In the genomic region with DNA sequence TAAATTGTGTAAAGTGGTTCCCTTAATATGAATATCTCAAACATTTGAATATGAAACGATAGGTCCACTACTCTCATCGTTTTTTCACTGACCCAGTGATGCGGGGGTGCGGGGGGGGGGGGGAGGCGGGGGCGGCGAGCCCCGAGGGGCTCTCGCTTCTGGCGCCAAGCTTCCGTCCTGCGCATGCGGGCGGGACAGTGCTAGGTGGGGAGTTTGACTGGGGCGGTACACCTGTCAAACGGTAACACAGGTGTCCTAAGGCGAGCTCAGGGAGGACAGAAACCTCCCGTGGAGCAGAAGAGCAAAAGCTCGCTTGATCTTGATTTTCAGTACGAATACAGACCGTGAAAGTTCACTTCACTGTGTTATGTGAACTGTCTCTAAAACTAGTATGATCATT, we compare ENCODE assay signal across 8 mouse cellular contexts. TPM values are rescaled to one million over a fixed set of nuclear protein-coding genes. Genes with fewer than 3 reads are reported as not detected.
DNase-seq lines count a peak whose midpoint lies in the region; ATAC-seq and TF ChIP-seq lines count a peak whose summit lies in the region.

No protein-coding gene starts in this region.

- H3K4me3 ChIP-seq in heart, embryonic 14.5 days (ENCODE audit: control insufficient read depth in 1 of 2, insufficient read depth in 1 of 2, low read depth in 1 of 2, low read length in 2 of 2), result no peak overlapping the region
- no peak overlapping the region for H3K4me3 ChIP-seq in CH12.LX (replicated peaks in 1 of 3; ENCODE audit: low read depth in 2 of 3, low read length in 2 of 3, poor library complexity in 1 of 3)
- no peak overlapping the region for H3K4me3 ChIP-seq in liver, embryonic 14.5 days (ENCODE audit: insufficient read depth in 1 of 2, low read depth in 2 of 2, low read length in 2 of 2)
- no peak overlapping the region for H3K4me3 ChIP-seq in layer of hippocampus, adult 2 months

- in situ Hi-C loops in CH12.LX (cut with MboI; ENCODE audit: low pct_ligation_motif_present, low pct_unique_long_range_greater_than_20kb, low sequenced_read_pairs), result no loop called here

- no peak for TF ChIP-seq POLR2A in CH12.LX (IDR thresholded peaks at IDR 0.05; ENCODE audit: low read depth, low read length)

- H3K9me3 ChIP-seq in heart, embryonic 14.5 days (ENCODE audit: control insufficient read depth, low read length), result no peaks in the 10 kb centered on the region
- H3K9me3 ChIP-seq in CH12.LX (replicated peaks; ENCODE audit: low read length), result no peaks in the 10 kb centered on the region
- H3K9me3 ChIP-seq in liver, embryonic 14.5 days (ENCODE audit: control insufficient read depth, low read length), result no peaks in the 10 kb centered on the region

- H3K79me2 ChIP-seq in CH12.LX (replicated peaks; ENCODE audit: control insufficient read depth, extremely low read depth, insufficient read depth, poor library complexity, severe bottlenecking), result no peaks in the 10 kb centered on the region

- peaks cover 26% of the 10 kb centered on the region in 2 experiments for H3K4me1 ChIP-seq in heart, embryonic 14.5 days (ENCODE audit: control insufficient read depth in 2 of 2, insufficient read depth in 2 of 2, low read length in 2 of 2)
- H3K4me1 ChIP-seq in CH12.LX (ENCODE audit: control insufficient read depth in 1 of 2, insufficient read depth in 2 of 2), result peaks cover 0 to 8% of the 10 kb centered on the region in 2 experiments; a peak in 3 of 4 replicates
- H3K4me1 ChIP-seq in liver, embryonic 14.5 days (replicated peaks; ENCODE audit: control insufficient read depth in 2 of 2, insufficient read depth in 2 of 2, low read length in 1 of 2), result peaks cover 0 to 5% of the 10 kb centered on the region in 2 experiments; a peak in 1 of 4 replicates

- WGBS in heart, embryonic 14.5 days, result 36% methylated on average over 17 of the region's 21 CpGs
- WGBS in liver, embryonic 14.5 days (ENCODE audit: insufficient replicate concordance), result 22% methylated on average over 21 of the region's 21 CpGs

- no peak for TF ChIP-seq EP300 in CH12.LX (IDR thresholded peaks at IDR 0.05; ENCODE audit: low read length)
- TF ChIP-seq EP300 in liver, embryonic 14.5 days (IDR thresholded peaks at IDR 0.05; ENCODE audit: low read depth), result no peak

- dilution Hi-C loops in CH12.LX (cut with MboI; ENCODE audit: extremely low pct_ligation_motif_present, extremely low pct_unique_long_range_greater_than_20kb, low sequenced_read_pairs), result no loop called here

- ATAC-seq in heart, embryonic 14.5 days (ENCODE audit: insufficient number of reproducible peaks, insufficient read depth, low FRiP score, low read depth), result peak; percentile 99
- ATAC-seq in hematopoietic stem cell, adult 5-6 weeks (replicated peaks in 1 of 2; ENCODE audit: insufficient read depth in 1 of 2, low FRiP score in 2 of 2, low TSS enrichment in 1 of 2, low read depth in 1 of 2, poor library complexity in 2 of 2, severe bottlenecking in 2 of 2), result peak; percentile 99 to 100
- ATAC-seq in liver, embryonic 14.5 days (ENCODE audit: insufficient read depth), result peak; percentile 100

- H3K27ac ChIP-seq in heart, embryonic 14.5 days (replicated peaks in 1 of 2; ENCODE audit: control insufficient read depth in 1 of 2, insufficient read depth in 1 of 2, low read depth in 2 of 2, low read length in 2 of 2), result no peak overlapping the region
- H3K27ac ChIP-seq in CH12.LX (ENCODE audit: insufficient read depth, low read depth), result no peak overlapping the region
- H3K27ac ChIP-seq in liver, embryonic 14.5 days, result no peak overlapping the region
- H3K27ac ChIP-seq in layer of hippocampus, adult 2 months, result no peak overlapping the region

- H3K4me2 ChIP-seq in heart, embryonic 14.5 days (ENCODE audit: low read length), result no peak overlapping the region
- H3K4me2 ChIP-seq in CH12.LX (ENCODE audit: insufficient read depth, low read depth, poor library complexity, severe bottlenecking), result no peak overlapping the region
- H3K4me2 ChIP-seq in liver, embryonic 14.5 days (ENCODE audit: low read depth), result no peak overlapping the region

- H3K27me3 ChIP-seq in heart, embryonic 14.5 days (ENCODE audit: control insufficient read depth, insufficient read depth, low read length), result no peaks in the 10 kb centered on the region
- peaks cover 79% of the 10 kb centered on the region for H3K27me3 ChIP-seq in CH12.LX (replicated peaks)
- no peaks in the 10 kb centered on the region for H3K27me3 ChIP-seq in liver, embryonic 14.5 days (ENCODE audit: control insufficient read depth, insufficient read depth, low read length)

- H3K9ac ChIP-seq in heart, embryonic 14.5 days (ENCODE audit: low read length), result no peak overlapping the region
- H3K9ac ChIP-seq in CH12.LX (ENCODE audit: insufficient read depth, low read depth), result no peak overlapping the region
- no peak overlapping the region for H3K9ac ChIP-seq in liver, embryonic 14.5 days (replicated peaks)

- no peak for TF ChIP-seq RAD21 in CH12.LX (IDR thresholded peaks at IDR 0.05; ENCODE audit: low read depth, low read length)

- no peaks in the 10 kb centered on the region for H3K36me3 ChIP-seq in heart, embryonic 14.5 days (ENCODE audit: control insufficient read depth, insufficient read depth, low read length)
- no peaks in the 10 kb centered on the region for H3K36me3 ChIP-seq in CH12.LX (replicated peaks in 1 of 2; ENCODE audit: control insufficient read depth in 1 of 2, insufficient read depth in 1 of 2, low read length in 1 of 2)
- no peaks in the 10 kb centered on the region for H3K36me3 ChIP-seq in liver, embryonic 14.5 days (replicated peaks; ENCODE audit: control insufficient read depth, insufficient read depth, low read depth)

- DNase-seq in heart, adult 11 months, result no peak
- DNase-seq in CH12.LX (ENCODE audit: extremely low read depth), result peak; percentile 92
- peak; percentile 90 for DNase-seq in c-Kit-positive CD71-positive TER-119-positive erythroid progenitor cells, embryonic 14.5 days (ENCODE audit: low spot score)
- DNase-seq in liver, embryonic 14.5 days (ENCODE audit: low read depth in 3 of 3, low spot score in 3 of 3), result peak; percentile 76 to 89 (median 80)
- peak; percentile 69 for DNase-seq in retina, postnatal 7 days (ENCODE audit: low read depth, low spot score)
- DNase-seq in layer of hippocampus, adult 2 months (ENCODE audit: low spot score in 2 of 2), result no peak

- TF ChIP-seq CTCF in CH12.LX (conservative IDR thresholded peaks at IDR 0.05 in 1 of 2, IDR thresholded peaks at IDR 0.05 in 1 of 2; ENCODE audit: low read depth in 2 of 2, low read length in 2 of 2), result no peak
- TF ChIP-seq CTCF in liver, embryonic 14.5 days (IDR thresholded peaks at IDR 0.05; ENCODE audit: low read depth), result no peak
- TF ChIP-seq CTCF in layer of hippocampus, adult 2 months (conservative IDR thresholded peaks at IDR 0.05), result no peak

TF ChIP-seq in CH12.LX, 34 proteins besides CTCF, POLR2A, EP300 and RAD21:
- TF ChIP-seq UBTF (IDR thresholded peaks at IDR 0.05; ENCODE audit: low read depth, low read length) (no peak), BHLHE40 (IDR thresholded peaks at IDR 0.05; ENCODE audit: low read depth, low read length) (no peak), KAT2A (IDR thresholded peaks at IDR 0.05; ENCODE audit: insufficient replicate concordance, low read length) (no peak), MXI1 (IDR thresholded peaks at IDR 0.05; ENCODE audit: low read depth, low read length) (no peak), MYC (IDR thresholded peaks at IDR 0.05; ENCODE audit: low read depth, low read length) (no peak), SIN3A (IDR thresholded peaks at IDR 0.05; ENCODE audit: low read length) (no peak), SMC3 (IDR thresholded peaks at IDR 0.05; ENCODE audit: low read depth, low read length) (no peak), PAX5 (IDR thresholded peaks at IDR 0.05; ENCODE audit: low read length) (no peak), NELFE (IDR thresholded peaks at IDR 0.05; ENCODE audit: low read depth, low read length) (no peak), ZNF384 (IDR thresholded peaks at IDR 0.05; ENCODE audit: low read depth, low read length) (no peak), ZMIZ1 (IDR thresholded peaks at IDR 0.05; ENCODE audit: low read depth, low read length) (no peak), JUN (IDR thresholded peaks at IDR 0.05; ENCODE audit: insufficient read depth, low read depth, low read length) (no peak)
TF ChIP-seq in CH12.LX: peak in this region for 0.

RNA-seq across cellular contexts. Expression of gene Plekha1, which starts 31.3 kb away (rescaled TPM):
- polyA plus RNA-seq in heart, embryonic 14.5 days (2014; fragmentation: Nextera tagmentation; extraction: Ambion mirVana), result 49.9 and 55.6 TPM in 2 replicates
- total RNA-seq in CH12.LX (2012; rRNA removed) (4.0 and 8.3 TPM in 2 replicates), CH12.LX (2014; rRNA removed) (0.23 and 0.26 TPM in 2 replicates)
- 0.25 and 0.36 TPM in 2 replicates for polyA plus RNA-seq in CH12.LX (2012; ENCODE audit: insufficient read length, low read depth)
- total RNA-seq in hematopoietic stem cell, adult 5-6 weeks (2017), result 20.2 and 29.1 TPM in 2 replicates
- 6.4 and 7.1 TPM in 2 replicates for polyA plus RNA-seq in liver, embryonic 14.5 days (2012; rRNA removed)
- 5.0 and 5.1 TPM in 2 replicates for polyA plus RNA-seq in liver, embryonic 14.5 days (2014; fragmentation: Nextera tagmentation; extraction: Ambion mirVana)
- 10 to 100 TPM; 87.1 to 91.2 TPM for total RNA-seq in layer of hippocampus, adult 2 months (2021)

Comparison
In these comparisons a context has a peak if more than half of its experiments do, and no peak if none do; other contexts are left out.
1. DNase-seq: peak in CH12.LX (single experiment), c-Kit-positive CD71-positive TER-119-positive erythroid progenitor cells, embryonic 14.5 days (single experiment), liver, embryonic 14.5 days (3 of 3) and retina, postnatal 7 days (single experiment); none in heart, adult 11 months (single experiment) and layer of hippocampus, adult 2 months (0 of 2).
2. Peak in every context shown above with its lines, with median percentiles within 50 percentile points of each other: ATAC-seq.